Mouse (Mus musculus) midbrain, postnatal 0 days (tissue): ENCODE data around the gene Yaf2. TPM values are rescaled to one million over a fixed set of nuclear protein-coding genes. Genes with fewer than 3 reads are reported as not detected.

Source experiments
- ATAC-seq: fragments of 200-750 bp; cut with Nextera tagmentation; 2 replicates; pipeline ENCODE4 v1.8.0; 2017; ENCODE audit warnings: moderate number of reproducible peaks, mild to moderate bottlenecking, moderate TSS enrichment, moderate library complexity; ENCODE audit not compliant: low FRiP score
- DNase-seq: peaks from one replicate; pipeline ENCODE4 v3.0.0-alpha.2; 2015; ENCODE audit warnings: low spot score
- H3K27ac ChIP-seq: fragments of 300-500 bp; sonication (generic); 2 replicates; pipeline ENCODE4 v1.5.1; 2014; ENCODE audit warnings: low read depth, mild to moderate bottlenecking, low read length, mixed read lengths
- H3K27me3 ChIP-seq: fragments of 300-500 bp; sonication (generic); 2 replicates; pipeline ENCODE4 v1.6.1; 2014; ENCODE audit warnings: low read length, control low read depth, mixed read lengths; ENCODE audit not compliant: insufficient read depth
- H3K36me3 ChIP-seq: fragments of 300-500 bp; sonication (generic); 2 replicates; pipeline ENCODE4 v1.6.1; 2014; ENCODE audit warnings: low read length, control low read depth, mixed read lengths; ENCODE audit not compliant: insufficient read depth
- H3K4me1 ChIP-seq: fragments of 300-500 bp; sonication (generic); 2 replicates; pipeline ENCODE4 v1.6.1; 2014; ENCODE audit warnings: mild to moderate bottlenecking, control low read depth, antibody characterized with exemption, low read length, mixed read lengths; ENCODE audit not compliant: insufficient read depth
- H3K4me2 ChIP-seq: fragments of 300-500 bp; sonication (generic); 2 replicates; pipeline ENCODE4 v1.6.1; 2014; ENCODE audit warnings: low read depth, mild to moderate bottlenecking, low read length, mixed read lengths; ENCODE audit not compliant: poor library complexity, severe bottlenecking
- H3K4me3 ChIP-seq: fragments of 300-500 bp; sonication (generic); 2 replicates; pipeline ENCODE4 v1.5.1; 2014; ENCODE audit warnings: low read depth, mild to moderate bottlenecking, low read length, moderate library complexity
- H3K9ac ChIP-seq: fragments of 300-500 bp; sonication (generic); replicated peaks from 2 replicates; pipeline ENCODE4 v1.6.1; 2014; ENCODE audit warnings: mild to moderate bottlenecking, low read length, moderate library complexity, mixed read lengths; ENCODE audit not compliant: poor library complexity, severe bottlenecking
- H3K9me3 ChIP-seq: fragments of 300-500 bp; sonication (generic); 2 replicates; pipeline ENCODE4 v1.6.1; 2016; ENCODE audit warnings: low read length, control low read depth
- CTCF ChIP-seq: IDR thresholded peaks from 2 replicates; pipeline ENCODE4 v1.5.1; 2016; ENCODE audit warnings: antibody characterized with exemption, mild to moderate bottlenecking
- WGBS: fragments of 180-500 bp; shearing (Covaris S2); extraction: QIAGEN DNeasy Blood & Tissue Kit; methylation state at CpG from one replicate; pipeline ENCODE4 v1.1.7; 2014; 5-methylcytosine and 5-hydroxymethylcytosine counted together
- polyA plus RNA-seq: library from polyadenylated mRNA; unstranded; fragments of >200 nt; fragmentation: Nextera tagmentation; extraction: Ambion mirVana; gene quantifications from 2 replicates; pipeline ENCODE4 v1.2.1, GENCODE M21; 2015
- total RNA-seq: library from RNA; depleted of rRNA; stranded (reverse); fragments of >200 nt; gene quantifications from 2 replicates; pipeline ENCODE4 v1.2.3, GENCODE M21; 2014

Gene Yaf2
- total and polyA plus RNA-seq, 2 experiments from 2014 or later, result 90.5 to 155 TPM

DNA sequence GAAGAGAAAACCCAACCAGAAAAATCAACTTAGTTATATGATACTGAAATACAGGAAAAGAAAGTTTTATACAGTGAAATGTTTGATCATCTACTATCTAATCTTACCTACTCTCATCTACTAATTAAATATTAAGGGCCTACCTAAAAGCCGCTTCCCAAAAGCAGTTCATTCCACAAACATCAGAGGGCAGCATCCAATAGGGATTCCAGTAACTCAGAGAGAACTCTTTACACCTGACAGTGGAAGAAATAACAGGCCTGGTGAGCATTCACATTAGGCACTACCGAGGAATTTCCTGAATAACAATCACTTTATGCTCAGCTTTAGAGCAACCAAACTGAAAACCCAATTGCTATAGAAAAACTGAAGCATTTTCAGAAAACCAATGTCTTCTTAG is 71.0 kb downstream of the Yaf2 start:
- DNase-seq (peak; percentile 75), ATAC-seq (no peak)
- Histone ChIP-seq H3K9me3 (no peaks in the 10 kb centered on the region), H3K27ac (no peak overlapping the region), H3K4me3 (no peak overlapping the region), H3K9ac (no peak overlapping the region), H3K4me1 (no peaks in the 10 kb centered on the region), H3K4me2 (no peak overlapping the region), H3K36me3 (peaks cover 7% of the 10 kb centered on the region; the same call in 1 of the 2 replicates), H3K27me3 (no peaks in the 10 kb centered on the region)
- TF ChIP-seq CTCF, result peak; percentile 81
- 34% methylated on average over 2 of the region's 2 CpGs for WGBS

DNA sequence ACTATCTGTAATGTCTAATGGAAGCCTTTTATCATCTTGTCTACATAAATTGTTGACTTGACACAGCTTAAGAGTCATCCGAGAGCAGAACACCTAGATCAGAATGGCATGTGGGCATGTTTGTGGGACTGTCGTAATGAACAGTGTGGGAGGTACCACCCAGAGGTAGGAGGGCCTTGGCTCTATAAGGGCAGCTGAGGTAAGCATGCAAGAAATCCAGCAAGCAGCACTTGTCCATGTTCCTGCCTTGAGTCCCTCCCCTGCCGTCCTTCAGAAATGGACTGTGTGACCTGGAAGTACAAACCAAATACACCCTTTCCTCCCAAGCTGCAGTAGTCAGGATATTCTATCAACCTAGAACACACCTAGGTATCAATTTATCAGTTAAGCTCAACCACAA is 71.5 kb downstream of the Yaf2 start:
- no peak for ATAC-seq
- H3K9ac ChIP-seq, result no peak overlapping the region
- no peak for TF ChIP-seq CTCF
- no peak for DNase-seq
- 84% methylated on average over 3 of the region's 3 CpGs for WGBS
- H3K4me2 ChIP-seq, result no peak overlapping the region
- H3K27me3 ChIP-seq, result no peaks in the 10 kb centered on the region
- H3K9me3 ChIP-seq, result no peaks in the 10 kb centered on the region
- no peak overlapping the region for H3K27ac ChIP-seq
- peaks cover 7% of the 10 kb centered on the region; the same call in 1 of the 2 replicates for H3K36me3 ChIP-seq
- no peak overlapping the region for H3K4me3 ChIP-seq
- H3K4me1 ChIP-seq, result no peaks in the 10 kb centered on the region

GRCm38 (mm10) chr15:93264221-93264620 is 72.5 kb downstream of the Yaf2 start:
- TF ChIP-seq CTCF, result no peak
- Histone ChIP-seq H3K4me3 (no peak overlapping the region), H3K27me3 (no peaks in the 10 kb centered on the region), H3K27ac (no peak overlapping the region), H3K36me3 (peaks cover 7% of the 10 kb centered on the region), H3K4me1 (no peaks in the 10 kb centered on the region), H3K9ac (no peak overlapping the region), H3K9me3 (no peaks in the 10 kb centered on the region), H3K4me2 (no peak overlapping the region)
- DNase-seq, result no peak
- ATAC-seq, result no peak
- WGBS, result 93% methylated on average over 3 of the region's 3 CpGs

DNA sequence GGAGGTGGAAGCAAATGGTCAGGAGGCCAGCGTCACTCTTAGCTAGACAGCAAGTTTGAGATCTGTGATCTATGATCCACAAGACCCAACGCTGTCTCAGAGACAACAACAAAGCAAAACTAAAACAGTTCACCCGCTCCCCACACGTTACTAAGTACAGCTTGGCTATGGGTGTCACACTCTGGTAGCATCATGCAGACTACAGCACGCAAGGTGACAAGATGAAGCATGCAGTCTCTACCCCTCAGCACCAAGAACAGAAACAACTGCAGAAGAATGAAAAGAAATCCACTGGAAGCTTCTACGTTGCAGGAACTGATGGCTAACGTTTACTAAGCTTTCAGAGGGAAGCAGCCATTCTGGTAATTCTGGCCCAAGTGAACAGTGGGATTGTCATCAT is 73.2 kb downstream of the Yaf2 start:
- Histone ChIP-seq H3K9me3 (no peaks in the 10 kb centered on the region), H3K27me3 (no peaks in the 10 kb centered on the region), H3K36me3 (peaks cover 7% of the 10 kb centered on the region), H3K4me1 (no peaks in the 10 kb centered on the region), H3K4me2 (no peak overlapping the region), H3K4me3 (no peak overlapping the region), H3K9ac (no peak overlapping the region), H3K27ac (no peak overlapping the region)
- TF ChIP-seq CTCF, result no peak
- 88% methylated on average over 7 of the region's 7 CpGs for WGBS
- no peak for DNase-seq
- ATAC-seq, result no peak

DNA sequence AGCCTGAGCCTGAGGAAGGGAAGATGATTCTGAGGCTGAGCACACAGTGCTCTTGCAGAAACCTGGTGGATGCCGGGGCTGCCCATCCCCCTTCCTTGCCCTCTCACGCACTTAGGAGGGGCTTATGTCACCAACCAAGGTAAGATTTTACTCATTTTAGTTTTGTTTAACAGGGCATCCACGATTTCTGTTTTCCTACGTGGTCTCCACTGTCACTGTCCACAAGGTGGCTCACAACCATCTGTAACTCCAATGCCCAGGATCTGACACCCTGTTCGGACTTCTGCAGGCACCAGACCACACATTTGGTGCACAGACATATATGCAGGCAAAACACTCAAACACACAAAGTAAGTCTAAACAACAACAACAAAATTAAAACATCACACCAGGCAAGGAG is 73.9 kb downstream of the Yaf2 start:
- Histone ChIP-seq H3K4me3 (no peak overlapping the region), H3K4me1 (no peaks in the 10 kb centered on the region), H3K36me3 (peaks cover 13% of the 10 kb centered on the region), H3K4me2 (no peak overlapping the region), H3K9ac (no peak overlapping the region), H3K27ac (no peak overlapping the region), H3K27me3 (no peaks in the 10 kb centered on the region), H3K9me3 (no peaks in the 10 kb centered on the region)
- TF ChIP-seq CTCF, result peak; percentile 77
- DNase-seq (peak; percentile 45), ATAC-seq (no peak)
- 63% methylated on average over 5 of the region's 5 CpGs for WGBS

GRCm38 (mm10) chr15:93262274-93262673 is 74.5 kb downstream of the Yaf2 start:
- Histone ChIP-seq H3K36me3 (peaks cover 14% of the 10 kb centered on the region), H3K4me2 (no peak overlapping the region), H3K27me3 (no peaks in the 10 kb centered on the region), H3K4me1 (no peaks in the 10 kb centered on the region), H3K9me3 (no peaks in the 10 kb centered on the region), H3K9ac (no peak overlapping the region), H3K4me3 (no peak overlapping the region), H3K27ac (no peak overlapping the region)
- DNase-seq (no peak), ATAC-seq (no peak)
- WGBS, result 93% methylated on average over 5 of the region's 5 CpGs
- no peak for TF ChIP-seq CTCF

DNA sequence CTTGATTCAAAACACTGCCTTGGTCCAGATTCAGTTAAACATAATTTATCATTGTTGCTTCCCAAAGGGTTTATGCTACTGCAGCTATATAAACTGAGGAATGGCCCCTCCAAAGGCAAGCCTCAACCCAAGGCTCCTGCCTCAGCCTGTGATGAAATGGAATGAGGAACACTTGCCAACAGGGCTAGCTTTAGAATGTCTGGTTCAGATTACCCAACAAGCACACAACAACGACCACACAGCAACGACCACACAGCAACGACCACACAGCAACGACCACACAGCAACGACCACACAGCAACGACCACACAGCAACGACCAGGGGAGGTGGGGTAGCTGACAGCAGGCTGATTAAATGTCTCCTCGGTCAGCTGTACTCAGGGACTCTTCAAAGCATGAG is 76.8 kb downstream of the Yaf2 start:
- Histone ChIP-seq H3K36me3 (peaks cover 22% of the 10 kb centered on the region), H3K4me3 (no peak overlapping the region), H3K27ac (no peak overlapping the region), H3K9me3 (no peaks in the 10 kb centered on the region), H3K27me3 (no peaks in the 10 kb centered on the region), H3K4me1 (no peaks in the 10 kb centered on the region), H3K4me2 (no peak overlapping the region), H3K9ac (no peak overlapping the region)
- WGBS, result 80% methylated on average over 8 of the region's 8 CpGs
- TF ChIP-seq CTCF, result no peak
- DNase-seq, result no peak
- no peak for ATAC-seq
